Mouse (Mus musculus): ENCODE results near the gene Bod1l. TPM values are rescaled to one million over a fixed set of nuclear protein-coding genes. Genes with fewer than 3 reads are reported as not detected.
A peak's percentile ranks its signal among the peaks of the same experiment; 100 is the strongest.

Gene Bod1l
- polyA plus RNA-seq, 1 experiment from 2014 or later: 26.3 TPM

- Histone ChIP-seq H3K27ac (ENCODE audit: low read length) (no peak overlapping the region), H3K4me2 (ENCODE audit: low read length) (peak overlapping the region; percentile 81), H3K27me3 (ENCODE audit: control insufficient read depth, insufficient read depth, low read depth, low read length) (no peaks in the 10 kb centered on the region), H3K4me1 (ENCODE audit: control insufficient read depth, insufficient read depth, low read length) (peaks cover 23% of the 10 kb centered on the region), H3K4me3 (ENCODE audit: low read depth, low read length) (no peak overlapping the region; the same call in 1 of the 2 replicates), H3K36me3 (ENCODE audit: control insufficient read depth, insufficient read depth, low read length) (no peaks in the 10 kb centered on the region), H3K9me3 (replicated peaks; ENCODE audit: control insufficient read depth, low read length, poor library complexity, severe bottlenecking) (no peaks in the 10 kb centered on the region), H3K9ac (ENCODE audit: low read depth, low read length) (no peak overlapping the region)
- ATAC-seq: no peak
- whole genome bisulfite sequencing: 66% methylated on average over 2 of the region's 2 CpGs
Observed at GRCm38 (mm10) chr5:41845558-41845937, 1.4 kb upstream of the Bod1l start.

- Histone ChIP-seq H3K4me1 (ENCODE audit: control insufficient read depth, insufficient read depth, low read length) (peaks cover 23% of the 10 kb centered on the region), H3K27ac (ENCODE audit: low read length) (no peak overlapping the region), H3K9ac (ENCODE audit: low read depth, low read length) (0 out of 2 replicates have a peak overlapping the region, but pooled peaks have one; percentile 20), H3K4me2 (ENCODE audit: low read length) (peak overlapping the region; percentile 81), H3K9me3 (replicated peaks; ENCODE audit: control insufficient read depth, low read length, poor library complexity, severe bottlenecking) (no peaks in the 10 kb centered on the region), H3K36me3 (ENCODE audit: control insufficient read depth, insufficient read depth, low read length) (no peaks in the 10 kb centered on the region), H3K4me3 (ENCODE audit: low read depth, low read length) (peak overlapping the region; percentile 36), H3K27me3 (ENCODE audit: control insufficient read depth, insufficient read depth, low read depth, low read length) (no peaks in the 10 kb centered on the region)
- WGBS: 17% methylated on average over 16 of the region's 16 CpGs
- ATAC-seq: peak; percentile 50
Observed at GRCm38 (mm10) chr5:41844820-41845557, 874 bp upstream of the Bod1l start.

- Histone ChIP-seq H3K27me3 (ENCODE audit: control insufficient read depth, insufficient read depth, low read depth, low read length) (no peaks in the 10 kb centered on the region), H3K4me3 (ENCODE audit: low read depth, low read length) (peak overlapping the region; percentile 100), H3K9ac (ENCODE audit: low read depth, low read length) (peak overlapping the region; percentile 93), H3K4me1 (ENCODE audit: control insufficient read depth, insufficient read depth, low read length) (peaks cover 23% of the 10 kb centered on the region), H3K27ac (ENCODE audit: low read length) (peak overlapping the region; percentile 75), H3K4me2 (ENCODE audit: low read length) (peak overlapping the region; percentile 97), H3K9me3 (replicated peaks; ENCODE audit: control insufficient read depth, low read length, poor library complexity, severe bottlenecking) (no peaks in the 10 kb centered on the region), H3K36me3 (ENCODE audit: control insufficient read depth, insufficient read depth, low read length) (no peaks in the 10 kb centered on the region)
- peak; percentile 16 for ATAC-seq
- under 1% methylated on average over 42 of the region's 46 CpGs for WGBS
Observed at GRCm38 (mm10) chr5:41843419-41844146, 532 bp downstream of the Bod1l start.

GRCm38 (mm10) chr5:41842681-41843080 is 1.4 kb downstream of the Bod1l start:
- Histone ChIP-seq H3K36me3 (ENCODE audit: control insufficient read depth, insufficient read depth, low read length) (no peaks in the 10 kb centered on the region), H3K9ac (ENCODE audit: low read depth, low read length) (no peak overlapping the region), H3K4me2 (ENCODE audit: low read length) (peak overlapping the region; percentile 97), H3K27me3 (ENCODE audit: control insufficient read depth, insufficient read depth, low read depth, low read length) (no peaks in the 10 kb centered on the region), H3K27ac (ENCODE audit: low read length) (no peak overlapping the region), H3K9me3 (replicated peaks; ENCODE audit: control insufficient read depth, low read length, poor library complexity, severe bottlenecking) (no peaks in the 10 kb centered on the region), H3K4me1 (ENCODE audit: control insufficient read depth, insufficient read depth, low read length) (peaks cover 23% of the 10 kb centered on the region), H3K4me3 (ENCODE audit: low read depth, low read length) (peak overlapping the region; percentile 100)
- 48% methylated on average over 5 of the region's 5 CpGs for WGBS
- no peak for ATAC-seq

GRCm38 (mm10) chr5:41841735-41842134 is 2.4 kb downstream of the Bod1l start:
- ATAC-seq: no peak
- WGBS: 95% methylated on average over 5 of the region's 5 CpGs
- H3K4me1 ChIP-seq (ENCODE audit: control insufficient read depth, insufficient read depth, low read length): peaks cover 23% of the 10 kb centered on the region
- no peaks in the 10 kb centered on the region for H3K27me3 ChIP-seq (ENCODE audit: control insufficient read depth, insufficient read depth, low read depth, low read length)
- H3K9ac ChIP-seq (ENCODE audit: low read depth, low read length): no peak overlapping the region
- H3K27ac ChIP-seq (ENCODE audit: low read length): no peak overlapping the region
- H3K36me3 ChIP-seq (ENCODE audit: control insufficient read depth, insufficient read depth, low read length): 0 out of 2 replicates have a peak, but pooled peaks cover 2% of the 10 kb centered on the region
- H3K9me3 ChIP-seq (replicated peaks; ENCODE audit: control insufficient read depth, low read length, poor library complexity, severe bottlenecking): no peaks in the 10 kb centered on the region
- H3K4me2 ChIP-seq (ENCODE audit: low read length): no peak overlapping the region
- H3K4me3 ChIP-seq (ENCODE audit: low read depth, low read length): no peak overlapping the region

- WGBS: 95% methylated on average over 2 of the region's 2 CpGs
- no peak overlapping the region for H3K27ac ChIP-seq (ENCODE audit: low read length)
- H3K4me1 ChIP-seq (ENCODE audit: control insufficient read depth, insufficient read depth, low read length): no peaks in the 10 kb centered on the region
- H3K4me3 ChIP-seq (ENCODE audit: low read depth, low read length): no peak overlapping the region
- H3K4me2 ChIP-seq (ENCODE audit: low read length): no peak overlapping the region
- peaks cover 44% of the 10 kb centered on the region for H3K36me3 ChIP-seq (ENCODE audit: control insufficient read depth, insufficient read depth, low read length)
- no peak for ATAC-seq
- no peaks in the 10 kb centered on the region for H3K27me3 ChIP-seq (ENCODE audit: control insufficient read depth, insufficient read depth, low read depth, low read length)
- H3K9me3 ChIP-seq (replicated peaks; ENCODE audit: control insufficient read depth, low read length, poor library complexity, severe bottlenecking): no peaks in the 10 kb centered on the region
- no peak overlapping the region for H3K9ac ChIP-seq (ENCODE audit: low read depth, low read length)
Observed at GRCm38 (mm10) chr5:41830100-41830499, 14.0 kb downstream of the Bod1l start.

DNA sequence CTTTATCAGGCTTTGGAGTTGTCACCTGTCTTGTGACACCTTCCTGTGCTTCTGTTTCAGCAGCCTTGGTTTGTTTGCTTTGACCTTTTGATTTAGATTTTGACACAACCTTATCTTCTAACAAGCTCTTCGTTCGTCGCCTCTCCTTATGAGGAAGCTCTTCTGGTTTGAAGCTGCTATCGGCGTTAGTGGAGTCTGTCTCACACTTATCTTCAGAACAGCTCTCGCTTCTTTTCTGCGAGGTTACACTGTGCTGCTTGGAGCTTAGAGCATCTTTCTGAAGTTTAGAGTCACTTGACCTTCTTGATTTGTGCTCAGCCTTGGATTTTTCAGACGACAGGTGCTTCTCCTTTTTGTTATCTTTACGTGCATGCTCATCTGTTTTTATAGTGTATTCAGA is 23.0 kb downstream of the Bod1l start:
- no peaks in the 10 kb centered on the region for H3K27me3 ChIP-seq (ENCODE audit: control insufficient read depth, insufficient read depth, low read depth, low read length)
- H3K9ac ChIP-seq (ENCODE audit: low read depth, low read length): no peak overlapping the region
- H3K9me3 ChIP-seq (replicated peaks; ENCODE audit: control insufficient read depth, low read length, poor library complexity, severe bottlenecking): no peaks in the 10 kb centered on the region
- no peak overlapping the region for H3K4me3 ChIP-seq (ENCODE audit: low read depth, low read length)
- H3K4me2 ChIP-seq (ENCODE audit: low read length): no peak overlapping the region
- ATAC-seq: no peak
- peaks cover 56% of the 10 kb centered on the region for H3K36me3 ChIP-seq (ENCODE audit: control insufficient read depth, insufficient read depth, low read length)
- H3K4me1 ChIP-seq (ENCODE audit: control insufficient read depth, insufficient read depth, low read length): no peaks in the 10 kb centered on the region
- no peak overlapping the region for H3K27ac ChIP-seq (ENCODE audit: low read length)
- 97% methylated on average over 9 of the region's 9 CpGs for WGBS

DNA sequence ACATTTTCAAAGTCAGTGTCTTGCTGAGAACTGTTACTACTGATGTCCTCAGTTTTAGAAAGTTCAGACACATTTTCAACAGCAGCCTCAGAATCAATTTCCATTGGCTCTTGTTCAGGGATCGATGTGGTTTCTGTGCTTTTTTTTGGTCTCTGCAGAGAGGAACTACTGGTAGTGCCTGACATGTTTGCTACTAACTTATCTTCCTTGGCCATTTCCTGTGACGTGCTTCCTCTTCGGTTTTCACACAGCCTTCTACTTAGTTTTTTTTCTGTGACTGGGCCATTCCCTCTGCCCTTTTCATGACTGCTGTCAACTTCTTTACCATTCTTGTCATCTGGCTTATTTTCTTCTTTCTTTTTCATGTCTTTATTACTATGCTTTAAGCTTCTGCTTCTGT is 23.6 kb downstream of the Bod1l start:
- WGBS: 97% methylated on average over 3 of the region's 3 CpGs
- Histone ChIP-seq H3K4me3 (ENCODE audit: low read depth, low read length) (no peak overlapping the region), H3K4me2 (ENCODE audit: low read length) (no peak overlapping the region), H3K27ac (ENCODE audit: low read length) (no peak overlapping the region), H3K27me3 (ENCODE audit: control insufficient read depth, insufficient read depth, low read depth, low read length) (no peaks in the 10 kb centered on the region), H3K36me3 (ENCODE audit: control insufficient read depth, insufficient read depth, low read length) (peaks cover 55% of the 10 kb centered on the region), H3K9ac (ENCODE audit: low read depth, low read length) (no peak overlapping the region), H3K4me1 (ENCODE audit: control insufficient read depth, insufficient read depth, low read length) (no peaks in the 10 kb centered on the region), H3K9me3 (replicated peaks; ENCODE audit: control insufficient read depth, low read length, poor library complexity, severe bottlenecking) (no peaks in the 10 kb centered on the region)
- ATAC-seq: no peak

- WGBS: 82% methylated on average over 6 of the region's 6 CpGs
- no peak overlapping the region for H3K4me2 ChIP-seq (ENCODE audit: low read length)
- no peaks in the 10 kb centered on the region for H3K27me3 ChIP-seq (ENCODE audit: control insufficient read depth, insufficient read depth, low read depth, low read length)
- H3K9me3 ChIP-seq (replicated peaks; ENCODE audit: control insufficient read depth, low read length, poor library complexity, severe bottlenecking): no peaks in the 10 kb centered on the region
- no peaks in the 10 kb centered on the region for H3K4me1 ChIP-seq (ENCODE audit: control insufficient read depth, insufficient read depth, low read length)
- ATAC-seq: no peak
- H3K4me3 ChIP-seq (ENCODE audit: low read depth, low read length): no peak overlapping the region
- H3K9ac ChIP-seq (ENCODE audit: low read depth, low read length): no peak overlapping the region
- H3K27ac ChIP-seq (ENCODE audit: low read length): no peak overlapping the region
- peaks cover 32% of the 10 kb centered on the region for H3K36me3 ChIP-seq (ENCODE audit: control insufficient read depth, insufficient read depth, low read length)
Observed at GRCm38 (mm10) chr5:41812516-41812915, 31.6 kb downstream of the Bod1l start.

Data from midbrain, embryonic 16.5 days (tissue).